Mouse (Mus musculus): Measurements from ENCODE around the gene Nkx6-2.

- TF ChIP-seq CTCF (IDR thresholded peaks at IDR 0.05; ENCODE audit: low read depth) (no peak), EP300 (IDR thresholded peaks at IDR 0.05; ENCODE audit: low read depth) (no peak)
Measured at GRCm38 (mm10) chr7:139544706-139545625, 37.6 kb downstream of the Nkx6-2 start.
